Mouse (Mus musculus) liver, embryonic 13.5 days (tissue): ENCODE data around the gene Zcchc4. TPM values are rescaled to one million over a fixed set of nuclear protein-coding genes. Genes with fewer than 3 reads are reported as not detected.

Experiments used
- ATAC-seq: fragments of 200-750 bp; cut with Nextera tagmentation; 2 replicates; pipeline ENCODE4 v1.8.0; 2017; ENCODE audit warnings: low read depth, mild to moderate bottlenecking, moderate number of reproducible peaks, moderate library complexity
- DNase-seq: peaks from one replicate; pipeline ENCODE4 v3.0.0; 2022
- H3K27ac ChIP-seq: fragments of 300-500 bp; sonication (generic); 2 replicates; pipeline ENCODE4 v1.5.1; 2015; ENCODE audit warnings: moderate library complexity, mild to moderate bottlenecking, inconsistent platforms
- H3K27me3 ChIP-seq: fragments of 300-500 bp; sonication (generic); 2 replicates; pipeline ENCODE4 v1.6.1; 2015; ENCODE audit warnings: mild to moderate bottlenecking, inconsistent platforms
- H3K36me3 ChIP-seq: fragments of 300-500 bp; sonication (generic); 2 replicates; pipeline ENCODE4 v1.6.1; 2015; ENCODE audit warnings: mild to moderate bottlenecking, inconsistent platforms
- H3K4me1 ChIP-seq: fragments of 300-500 bp; sonication (generic); replicated peaks from 2 replicates; pipeline ENCODE4 v1.6.1; 2015; ENCODE audit warnings: inconsistent platforms
- H3K4me2 ChIP-seq: fragments of 300-500 bp; sonication (generic); 2 replicates; pipeline ENCODE4 v1.6.1; 2015; ENCODE audit warnings: inconsistent platforms, mild to moderate bottlenecking, moderate library complexity
- H3K4me3 ChIP-seq: fragments of 300-500 bp; sonication (generic); replicated peaks from 2 replicates; pipeline ENCODE4 v1.5.1; 2015; ENCODE audit warnings: mild to moderate bottlenecking, inconsistent platforms
- H3K9ac ChIP-seq: fragments of 300-500 bp; sonication (generic); 2 replicates; pipeline ENCODE4 v1.6.1; 2015; ENCODE audit warnings: mild to moderate bottlenecking, inconsistent platforms
- H3K9me3 ChIP-seq: fragments of 300-500 bp; sonication (generic); replicated peaks from 2 replicates; pipeline ENCODE4 v1.6.1; 2016; ENCODE audit warnings: inconsistent platforms
- WGBS: fragments of 180-500 bp; shearing (Covaris S2); methylation state at CpG from one replicate; pipeline ENCODE4 v1.1.7; 2015; ENCODE audit not compliant: insufficient replicate concordance; 5-methylcytosine and 5-hydroxymethylcytosine counted together
- polyA plus RNA-seq: library from polyadenylated mRNA; unstranded; fragments of >200 nt; fragmentation: Nextera tagmentation; extraction: Ambion mirVana; gene quantifications from 2 replicates; pipeline ENCODE4 v1.2.1, GENCODE M21; 2015

The Zcchc4 gene
- polyA plus RNA-seq, 1 experiment from 2014 or later, result 7.8 TPM

- no peak overlapping the region for H3K4me2 ChIP-seq
- DNase-seq (no peak), ATAC-seq (no peak)
- WGBS, result 79% methylated on average over 12 of the region's 12 CpGs
- H3K9ac ChIP-seq, result no peak overlapping the region
- peaks cover 31% of the 10 kb centered on the region for H3K36me3 ChIP-seq
- no peaks in the 10 kb centered on the region for H3K9me3 ChIP-seq
- H3K4me3 ChIP-seq, result no peak overlapping the region
- no peak overlapping the region for H3K27ac ChIP-seq
- H3K4me1 ChIP-seq, result peaks cover 4% of the 10 kb centered on the region
- H3K27me3 ChIP-seq, result no peaks in the 10 kb centered on the region
These were observed 24.2 kb downstream of the Zcchc4 start for GRCm38 (mm10) chr5:52799274-52799985.

DNA sequence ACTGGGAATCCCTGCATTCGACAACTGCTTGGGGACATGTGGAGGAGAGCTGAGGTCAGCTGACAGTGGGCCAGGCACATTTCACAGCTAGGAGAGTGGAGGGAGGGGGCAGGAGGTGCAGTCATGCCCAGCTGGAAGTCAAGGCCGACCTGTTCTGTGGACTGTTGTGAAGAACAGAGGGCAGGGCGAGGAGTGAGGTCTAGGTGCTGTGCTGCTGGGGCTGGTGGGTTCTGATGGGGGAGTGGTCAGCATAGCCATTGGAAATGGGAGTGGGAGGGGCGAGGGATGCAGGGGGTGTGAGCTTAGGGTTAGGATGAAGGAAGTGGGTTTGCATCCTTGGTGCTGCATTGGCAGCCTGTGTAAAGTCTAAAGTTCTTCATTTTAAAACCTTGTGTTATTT is 30.6 kb downstream of the Zcchc4 start:
- ATAC-seq, result no peak
- no peak overlapping the region for H3K4me3 ChIP-seq
- H3K4me1 ChIP-seq, result no peaks in the 10 kb centered on the region
- no peak overlapping the region for H3K27ac ChIP-seq
- DNase-seq, result no peak
- no peaks in the 10 kb centered on the region for H3K9me3 ChIP-seq
- no peak overlapping the region for H3K4me2 ChIP-seq
- peaks cover 27% of the 10 kb centered on the region for H3K36me3 ChIP-seq
- no peaks in the 10 kb centered on the region for H3K27me3 ChIP-seq
- H3K9ac ChIP-seq, result no peak overlapping the region
- 78% methylated on average over 4 of the region's 4 CpGs for WGBS

GRCm38 (mm10) chr5:52806349-52806748 is 31.1 kb downstream of the Zcchc4 start:
- no peak for ATAC-seq
- Histone ChIP-seq H3K4me2 (no peak overlapping the region), H3K4me3 (no peak overlapping the region), H3K9ac (no peak overlapping the region), H3K36me3 (peaks cover 30% of the 10 kb centered on the region), H3K27me3 (no peaks in the 10 kb centered on the region), H3K9me3 (no peaks in the 10 kb centered on the region), H3K4me1 (no peaks in the 10 kb centered on the region), H3K27ac (no peak overlapping the region)
- 76% methylated on average over 8 of the region's 8 CpGs for WGBS
- no peak for DNase-seq

- Histone ChIP-seq H3K27me3 (no peaks in the 10 kb centered on the region), H3K4me3 (no peak overlapping the region), H3K4me1 (no peaks in the 10 kb centered on the region), H3K36me3 (peaks cover 31% of the 10 kb centered on the region), H3K4me2 (no peak overlapping the region), H3K9ac (no peak overlapping the region), H3K9me3 (no peaks in the 10 kb centered on the region), H3K27ac (no peak overlapping the region)
- no peak for DNase-seq
- ATAC-seq, result no peak
- WGBS, result 82% methylated on average over 7 of the region's 7 CpGs
These were observed 31.8 kb downstream of the Zcchc4 start for GRCm38 (mm10) chr5:52807030-52807429.

DNA sequence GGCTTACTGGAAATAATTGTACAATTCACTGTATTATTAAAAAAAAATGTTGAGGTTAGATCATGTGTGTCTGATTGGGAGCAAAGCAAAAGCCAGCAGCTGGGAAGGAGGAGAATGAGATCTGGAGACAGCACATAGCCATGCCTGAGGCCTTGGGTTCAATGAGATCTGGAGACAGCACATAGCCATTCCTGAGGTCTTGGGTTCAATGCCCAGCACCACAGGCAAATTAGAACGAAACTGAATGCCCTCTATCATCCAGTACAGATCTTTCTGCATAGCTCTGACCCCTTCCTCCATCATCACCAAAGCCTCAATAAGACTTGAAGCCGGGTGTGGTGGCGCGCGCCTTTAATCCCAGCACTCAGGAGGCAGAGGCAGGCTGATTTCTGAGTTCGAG is 35.2 kb downstream of the Zcchc4 start:
- H3K27ac ChIP-seq, result no peak overlapping the region
- no peaks in the 10 kb centered on the region for H3K4me1 ChIP-seq
- ATAC-seq (no peak), DNase-seq (no peak)
- H3K4me2 ChIP-seq, result no peak overlapping the region
- H3K4me3 ChIP-seq, result no peak overlapping the region
- H3K36me3 ChIP-seq, result peaks cover 36% of the 10 kb centered on the region
- H3K9me3 ChIP-seq, result no peaks in the 10 kb centered on the region
- 84% methylated on average over 6 of the region's 6 CpGs for WGBS
- H3K9ac ChIP-seq, result no peak overlapping the region
- H3K27me3 ChIP-seq, result no peaks in the 10 kb centered on the region

DNA sequence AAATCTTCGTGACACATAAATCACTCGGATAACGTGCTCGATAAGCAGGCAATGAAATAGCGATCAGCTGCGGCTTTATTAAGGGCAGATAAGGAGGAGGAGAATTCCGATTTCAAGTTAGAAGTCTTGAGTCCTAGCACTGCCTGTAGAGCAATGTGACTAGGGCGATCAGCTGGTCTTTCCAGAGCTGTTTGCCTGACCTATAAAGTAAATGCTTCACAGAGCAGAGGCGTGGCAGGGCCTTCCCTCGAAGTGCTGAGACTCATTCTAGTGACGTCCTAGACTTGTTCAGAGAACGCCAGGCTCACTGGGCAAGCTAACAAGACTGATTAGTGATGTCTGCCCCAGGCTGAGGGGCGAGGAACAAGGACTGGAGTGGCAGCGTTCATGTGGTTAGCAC is 35.8 kb downstream of the Zcchc4 start:
- DNase-seq (no peak), ATAC-seq (no peak)
- H3K4me3 ChIP-seq, result no peak overlapping the region
- 80% methylated on average over 14 of the region's 14 CpGs for WGBS
- no peaks in the 10 kb centered on the region for H3K9me3 ChIP-seq
- H3K27me3 ChIP-seq, result no peaks in the 10 kb centered on the region
- H3K9ac ChIP-seq, result no peak overlapping the region
- no peak overlapping the region for H3K4me2 ChIP-seq
- peaks cover 42% of the 10 kb centered on the region for H3K36me3 ChIP-seq
- H3K4me1 ChIP-seq, result no peaks in the 10 kb centered on the region
- H3K27ac ChIP-seq, result no peak overlapping the region

- H3K9me3 ChIP-seq, result no peaks in the 10 kb centered on the region
- no peak overlapping the region for H3K4me2 ChIP-seq
- no peak for DNase-seq
- no peaks in the 10 kb centered on the region for H3K27me3 ChIP-seq
- 86% methylated on average over 10 of the region's 10 CpGs for WGBS
- no peak for ATAC-seq
- H3K36me3 ChIP-seq, result peaks cover 44% of the 10 kb centered on the region
- no peaks in the 10 kb centered on the region for H3K4me1 ChIP-seq
- no peak overlapping the region for H3K9ac ChIP-seq
- H3K27ac ChIP-seq, result no peak overlapping the region
- H3K4me3 ChIP-seq, result no peak overlapping the region
These were observed 37.2 kb downstream of the Zcchc4 start for GRCm38 (mm10) chr5:52812456-52812855.

DNA sequence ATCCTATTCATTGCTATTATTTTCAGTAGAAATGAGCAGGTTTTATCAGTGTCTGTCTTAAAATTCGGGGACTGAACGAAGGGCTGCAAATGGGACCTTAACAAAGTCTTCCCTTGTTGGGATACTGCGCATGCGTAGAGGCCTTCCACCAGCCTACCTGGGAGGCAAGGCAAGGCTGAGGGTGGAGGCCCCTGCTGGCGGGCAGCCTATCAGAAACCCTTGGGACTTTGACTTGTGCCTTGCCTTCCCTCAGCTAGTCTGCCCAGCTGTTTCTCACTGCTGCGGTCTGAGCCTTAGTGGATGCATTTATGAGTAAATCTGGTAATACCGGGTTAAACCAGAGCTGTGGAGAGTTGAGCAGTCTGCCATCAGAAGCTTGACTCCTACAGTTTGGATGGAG is 38.1 kb downstream of the Zcchc4 start:
- Histone ChIP-seq H3K27ac (no peak overlapping the region), H3K9ac (no peak overlapping the region), H3K9me3 (no peaks in the 10 kb centered on the region), H3K27me3 (no peaks in the 10 kb centered on the region), H3K36me3 (peaks cover 39% of the 10 kb centered on the region), H3K4me2 (no peak overlapping the region), H3K4me1 (no peaks in the 10 kb centered on the region), H3K4me3 (no peak overlapping the region)
- no peak for DNase-seq
- 87% methylated on average over 7 of the region's 7 CpGs for WGBS
- ATAC-seq, result no peak

- H3K27ac ChIP-seq, result no peak overlapping the region
- no peak overlapping the region for H3K4me2 ChIP-seq
- 87% methylated on average over 7 of the region's 7 CpGs for WGBS
- no peak for DNase-seq
- H3K36me3 ChIP-seq, result peaks cover 43% of the 10 kb centered on the region
- no peak for ATAC-seq
- no peaks in the 10 kb centered on the region for H3K4me1 ChIP-seq
- no peaks in the 10 kb centered on the region for H3K27me3 ChIP-seq
- H3K9ac ChIP-seq, result no peak overlapping the region
- no peaks in the 10 kb centered on the region for H3K9me3 ChIP-seq
- no peak overlapping the region for H3K4me3 ChIP-seq
These were observed 43.5 kb downstream of the Zcchc4 start for GRCm38 (mm10) chr5:52818676-52819075.

GRCm38 (mm10) chr5:52821691-52822090 is 46.5 kb downstream of the Zcchc4 start:
- H3K4me1 ChIP-seq, result no peaks in the 10 kb centered on the region
- no peak overlapping the region for H3K4me3 ChIP-seq
- H3K4me2 ChIP-seq, result no peak overlapping the region
- WGBS, result 50% methylated on average over 3 of the region's 3 CpGs
- H3K9me3 ChIP-seq, result no peaks in the 10 kb centered on the region
- no peak overlapping the region for H3K27ac ChIP-seq
- ATAC-seq (no peak), DNase-seq (no peak)
- no peaks in the 10 kb centered on the region for H3K27me3 ChIP-seq
- H3K36me3 ChIP-seq, result peaks cover 38% of the 10 kb centered on the region
- H3K9ac ChIP-seq, result no peak overlapping the region

- H3K27ac ChIP-seq, result no peak overlapping the region
- ATAC-seq, result no peak
- H3K4me1 ChIP-seq, result peaks cover 7% of the 10 kb centered on the region
- DNase-seq, result no peak
- no peak overlapping the region for H3K4me3 ChIP-seq
- WGBS, result 78% methylated on average over 4 of the region's 4 CpGs
- H3K9me3 ChIP-seq, result 0 out of 2 replicates have a peak, but pooled peaks cover 2% of the 10 kb centered on the region
- H3K27me3 ChIP-seq, result no peaks in the 10 kb centered on the region
- H3K36me3 ChIP-seq, result peaks cover 13% of the 10 kb centered on the region
- no peak overlapping the region for H3K4me2 ChIP-seq
- H3K9ac ChIP-seq, result no peak overlapping the region
These were observed 52.7 kb downstream of the Zcchc4 start for GRCm38 (mm10) chr5:52827923-52828322.

DNA sequence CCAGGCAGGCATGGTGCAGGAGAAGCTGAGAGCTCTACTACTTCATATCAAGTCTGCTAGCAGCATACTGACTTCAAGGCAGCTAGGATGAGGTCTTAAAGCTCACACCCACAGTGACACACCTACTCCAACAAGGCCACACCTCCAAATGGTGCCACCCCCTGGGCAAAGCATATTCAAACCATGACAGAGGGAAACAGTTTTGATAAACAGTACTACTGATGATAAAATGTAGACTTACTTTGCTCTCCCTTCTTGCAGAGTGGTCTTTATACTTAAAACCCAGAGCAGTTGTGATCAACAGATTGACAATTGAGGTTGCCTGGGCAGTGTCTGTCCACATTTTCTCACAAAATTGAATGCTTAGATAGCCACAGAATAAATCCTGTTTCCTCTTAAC is 57.8 kb downstream of the Zcchc4 start:
- Histone ChIP-seq H3K9ac (peak overlapping the region; percentile 68), H3K4me3 (peak overlapping the region; percentile 77), H3K9me3 (0 out of 2 replicates have a peak, but pooled peaks cover 2% of the 10 kb centered on the region), H3K4me2 (peak overlapping the region; percentile 94), H3K4me1 (peaks cover 30% of the 10 kb centered on the region), H3K36me3 (peaks cover 12% of the 10 kb centered on the region; the same call in 1 of the 2 replicates), H3K27ac (peak overlapping the region; percentile 89), H3K27me3 (no peaks in the 10 kb centered on the region)
- ATAC-seq, result peak; percentile 13; the same call in 1 of the 2 replicates
- peak; percentile 72 for DNase-seq
